Mouse (Mus musculus) hindbrain, embryonic 16.5 days (tissue): ENCODE results near the gene Hsf2. TPM values are rescaled to one million over a fixed set of nuclear protein-coding genes. Genes with fewer than 3 reads are reported as not detected.
A peak's percentile ranks its signal among the peaks of the same experiment; 100 is the strongest.
"Not testable (repeated sequence)": the region's sequence is repeated elsewhere in the genome, so short reads cannot be mapped to it uniquely, and the experiment has no call there.

Source experiments
- ATAC-seq: fragments of 200-750 bp; cut with Nextera tagmentation; 2 replicates; pipeline ENCODE4 v1.8.0; 2017; ENCODE audit warnings: moderate TSS enrichment, moderate library complexity
- H3K27ac ChIP-seq: fragments of 300-500 bp; sonication (generic); 2 replicates; pipeline ENCODE4 v1.5.1; 2014; ENCODE audit warnings: low read depth, mild to moderate bottlenecking, control low read depth, low read length, moderate library complexity
- H3K27me3 ChIP-seq: fragments of 300-500 bp; sonication (generic); replicated peaks from 2 replicates; pipeline ENCODE4 v1.6.1; 2014; ENCODE audit warnings: low read length; ENCODE audit not compliant: control insufficient read depth, insufficient read depth
- H3K36me3 ChIP-seq: fragments of 300-500 bp; sonication (generic); 2 replicates; pipeline ENCODE4 v1.6.1; 2014; ENCODE audit warnings: mild to moderate bottlenecking, low read length, moderate library complexity, mixed read lengths; ENCODE audit not compliant: control insufficient read depth, insufficient read depth
- H3K4me1 ChIP-seq: fragments of 300-500 bp; sonication (generic); 2 replicates; pipeline ENCODE4 v1.6.1; 2014; ENCODE audit warnings: low read depth, low read length; ENCODE audit not compliant: control insufficient read depth, insufficient read depth
- H3K4me2 ChIP-seq: fragments of 300-500 bp; sonication (generic); 2 replicates; pipeline ENCODE4 v1.6.1; 2014; ENCODE audit warnings: mild to moderate bottlenecking, low read length, control low read depth, moderate library complexity
- H3K4me3 ChIP-seq: fragments of 300-500 bp; sonication (generic); 2 replicates; pipeline ENCODE4 v1.5.1; 2014; ENCODE audit warnings: mild to moderate bottlenecking, low read length, control low read depth, moderate library complexity
- H3K9ac ChIP-seq: fragments of 300-500 bp; sonication (generic); 2 replicates; pipeline ENCODE4 v1.6.1; 2014; ENCODE audit warnings: low read depth, mild to moderate bottlenecking, control low read depth, low read length, moderate library complexity
- H3K9me3 ChIP-seq: fragments of 300-500 bp; sonication (generic); 2 replicates; pipeline ENCODE4 v1.6.1; 2014; ENCODE audit warnings: mild to moderate bottlenecking, low read length, moderate library complexity; ENCODE audit not compliant: control insufficient read depth
- WGBS: fragments of 180-500 bp; shearing (Covaris S2); extraction: QIAGEN DNeasy Blood & Tissue Kit; methylation state at CpG from one replicate; pipeline ENCODE4 v1.1.7; 2014; 5-methylcytosine and 5-hydroxymethylcytosine counted together
- polyA plus RNA-seq: library from polyadenylated mRNA; unstranded; fragments of >200 nt; fragmentation: Nextera tagmentation; extraction: Ambion mirVana; gene quantifications from 2 replicates; pipeline ENCODE4 v1.2.1, GENCODE M21; 2015

Hsf2 gene
- 35.6 and 43.2 TPM in 2 replicates for polyA plus RNA-seq

GRCm38 (mm10) chr10:57485908-57486541 lies at the start of gene Hsf2:
Gene Hsf2, plus strand, starts transcription at chr10:57486385.
- peak within 1 kb of the TSS; percentile 90 for H3K4me3 ChIP-seq

DNA sequence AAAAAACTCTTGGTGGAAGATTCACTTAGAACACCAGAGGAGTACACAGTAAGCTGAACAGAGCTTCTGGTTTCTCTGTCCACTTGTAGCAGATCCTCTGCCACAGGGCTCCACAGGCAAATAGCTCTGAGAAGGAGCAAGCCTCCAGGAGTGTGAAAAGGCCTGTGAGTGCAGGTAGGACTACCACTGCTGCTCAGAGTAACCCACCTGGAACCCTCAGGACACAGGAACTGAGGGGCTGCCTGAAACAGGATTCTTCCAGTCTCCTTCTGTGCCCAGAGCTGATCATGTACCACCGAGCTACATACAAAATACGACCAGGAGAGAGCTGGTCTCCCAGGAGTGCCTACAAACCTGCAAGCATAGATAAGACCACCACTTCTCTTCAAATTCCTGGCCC lies 48.3 kb upstream of the Hsf2 start:
- WGBS, result 90% methylated on average over 2 of the region's 2 CpGs

More at GRCm38 (mm10) chr10:57485908-57486541, at the start of gene Hsf2:
- Histone ChIP-seq H3K4me2 (peak within 1 kb of the TSS; percentile 64), H3K27ac (peak within 1 kb of the TSS; percentile 98), H3K9ac (peak within 1 kb of the TSS; percentile 97), H3K4me1 (peaks cover 9% of the 10 kb centered on the region), H3K36me3 (no peaks in the 10 kb centered on the region), H3K9me3 (no peaks in the 10 kb centered on the region), H3K27me3 (no peaks in the 10 kb centered on the region)
- WGBS, result 1% methylated on average over 29 of the region's 52 CpGs
- ATAC-seq, result peak; percentile 99

DNA sequence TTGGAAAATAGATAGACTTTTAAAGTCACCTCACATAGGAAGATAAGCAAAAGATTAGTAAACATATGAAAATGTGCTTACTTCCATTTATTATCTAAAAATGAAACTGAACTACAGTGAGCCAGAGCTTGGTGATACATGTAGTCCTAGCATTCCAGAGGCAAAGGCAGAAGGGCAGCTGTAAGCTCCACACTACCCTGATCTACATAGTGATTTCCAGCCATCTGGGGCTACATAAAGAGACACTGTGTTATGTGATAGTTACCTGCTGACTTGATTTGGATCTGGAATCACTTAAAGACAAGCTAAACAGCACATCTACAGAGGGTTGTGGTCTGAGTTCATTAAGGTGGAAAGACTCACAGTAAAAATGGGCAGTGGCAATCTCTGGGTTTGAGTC lies 45.1 kb upstream of the Hsf2 start:
- H3K27me3 ChIP-seq, result no peaks in the 10 kb centered on the region
- H3K36me3 ChIP-seq, result no peaks in the 10 kb centered on the region
- H3K4me2 ChIP-seq, result no peak overlapping the region
- H3K4me3 ChIP-seq, result no peak overlapping the region
- no peaks in the 10 kb centered on the region for H3K9me3 ChIP-seq
- H3K27ac ChIP-seq, result no peak overlapping the region
- H3K4me1 ChIP-seq, result no peaks in the 10 kb centered on the region
- ATAC-seq, result no peak
- H3K9ac ChIP-seq, result no peak overlapping the region

More for the DNA sequence above, 48.3 kb upstream of the Hsf2 start:
- no peak overlapping the region for H3K4me3 ChIP-seq
- ATAC-seq, result 0 out of 2 replicates have a peak, but pooled peaks have one; percentile 20
- H3K27ac ChIP-seq, result no peak overlapping the region
- no peaks in the 10 kb centered on the region for H3K27me3 ChIP-seq
- no peak overlapping the region for H3K4me2 ChIP-seq
- no peaks in the 10 kb centered on the region for H3K36me3 ChIP-seq
- H3K9ac ChIP-seq, result no peak overlapping the region
- no peaks in the 10 kb centered on the region for H3K9me3 ChIP-seq
- no peaks in the 10 kb centered on the region for H3K4me1 ChIP-seq

DNA sequence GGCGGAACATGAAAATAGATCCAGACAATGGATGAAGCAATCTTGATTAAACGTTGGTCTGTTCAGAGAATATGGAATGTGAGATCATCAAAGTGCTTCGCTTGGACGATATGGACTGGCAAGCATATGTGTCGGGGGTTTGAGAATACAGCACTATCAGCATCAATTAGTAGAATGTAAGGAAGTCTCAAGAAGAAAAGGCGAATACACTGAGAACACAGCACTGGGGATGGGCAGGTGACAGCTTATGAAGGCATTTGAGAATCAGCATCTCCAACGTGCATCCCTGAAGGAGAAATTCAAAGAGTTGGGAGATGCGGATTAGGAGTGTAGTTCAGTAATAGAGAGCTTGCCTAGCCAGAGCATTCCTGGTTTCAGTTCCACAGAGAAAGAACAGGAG lies 41.8 kb upstream of the Hsf2 start:
- 74% methylated on average over 8 of the region's 8 CpGs for WGBS
- no peaks in the 10 kb centered on the region for H3K27me3 ChIP-seq
- H3K36me3 ChIP-seq, result no peaks in the 10 kb centered on the region
- H3K9ac ChIP-seq, result no peak overlapping the region
- H3K27ac ChIP-seq, result no peak overlapping the region
- no peak for ATAC-seq
- H3K4me3 ChIP-seq, result no peak overlapping the region
- H3K4me2 ChIP-seq, result no peak overlapping the region
- H3K4me1 ChIP-seq, result no peaks in the 10 kb centered on the region
- H3K9me3 ChIP-seq, result no peaks in the 10 kb centered on the region

DNA sequence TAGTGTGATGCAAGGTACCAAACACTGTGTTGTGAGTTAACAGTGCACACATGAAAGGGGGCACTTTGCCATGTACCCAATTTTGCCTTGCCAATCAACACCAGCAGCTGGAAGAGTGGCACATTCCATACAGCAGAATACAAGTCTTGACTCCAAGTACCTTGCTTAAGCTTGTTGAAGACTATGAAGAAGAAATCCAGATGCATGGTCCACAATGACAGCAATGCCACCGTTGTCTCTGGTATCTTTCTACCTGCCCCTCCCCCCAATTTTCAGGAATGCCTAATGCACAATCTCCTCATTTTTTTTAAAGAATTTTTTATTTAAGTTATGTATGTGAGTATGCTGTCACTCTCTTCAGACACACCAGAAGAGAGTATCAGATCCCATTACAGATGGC lies 40.5 kb upstream of the Hsf2 start:
- Histone ChIP-seq H3K27me3 (no peaks in the 10 kb centered on the region), H3K9ac (no peak overlapping the region), H3K27ac (no peak overlapping the region), H3K4me1 (no peaks in the 10 kb centered on the region), H3K36me3 (no peaks in the 10 kb centered on the region), H3K4me3 (no peak overlapping the region), H3K4me2 (no peak overlapping the region), H3K9me3 (no peaks in the 10 kb centered on the region)
- ATAC-seq, result no peak
- WGBS, result 97% methylated on average over 1 of the region's 1 CpGs

DNA sequence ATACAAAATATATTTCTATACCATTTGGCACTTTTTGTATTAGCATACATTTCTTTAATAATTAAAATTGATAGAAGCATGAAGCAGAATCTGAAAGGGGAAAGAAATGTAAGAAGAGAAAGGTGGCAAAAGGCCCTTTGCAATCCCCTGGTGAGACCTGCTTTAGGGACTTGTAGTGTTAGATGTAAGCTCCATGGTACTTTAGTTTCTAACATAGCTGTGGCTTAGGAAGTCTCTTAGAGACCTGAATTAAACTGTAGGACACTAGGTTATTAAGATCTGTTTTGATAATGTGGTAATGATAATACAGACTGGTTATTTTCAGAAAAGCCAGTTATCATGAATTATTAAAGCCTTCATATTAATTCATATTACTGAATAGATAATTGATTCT lies 38.5 kb upstream of the Hsf2 start:
- Histone ChIP-seq H3K9me3 (no peaks in the 10 kb centered on the region), H3K9ac (no peak overlapping the region), H3K4me3 (no peak overlapping the region), H3K4me1 (no peaks in the 10 kb centered on the region), H3K27me3 (no peaks in the 10 kb centered on the region), H3K4me2 (no peak overlapping the region), H3K36me3 (no peaks in the 10 kb centered on the region), H3K27ac (no peak overlapping the region)
- ATAC-seq, result peak; percentile 62

DNA sequence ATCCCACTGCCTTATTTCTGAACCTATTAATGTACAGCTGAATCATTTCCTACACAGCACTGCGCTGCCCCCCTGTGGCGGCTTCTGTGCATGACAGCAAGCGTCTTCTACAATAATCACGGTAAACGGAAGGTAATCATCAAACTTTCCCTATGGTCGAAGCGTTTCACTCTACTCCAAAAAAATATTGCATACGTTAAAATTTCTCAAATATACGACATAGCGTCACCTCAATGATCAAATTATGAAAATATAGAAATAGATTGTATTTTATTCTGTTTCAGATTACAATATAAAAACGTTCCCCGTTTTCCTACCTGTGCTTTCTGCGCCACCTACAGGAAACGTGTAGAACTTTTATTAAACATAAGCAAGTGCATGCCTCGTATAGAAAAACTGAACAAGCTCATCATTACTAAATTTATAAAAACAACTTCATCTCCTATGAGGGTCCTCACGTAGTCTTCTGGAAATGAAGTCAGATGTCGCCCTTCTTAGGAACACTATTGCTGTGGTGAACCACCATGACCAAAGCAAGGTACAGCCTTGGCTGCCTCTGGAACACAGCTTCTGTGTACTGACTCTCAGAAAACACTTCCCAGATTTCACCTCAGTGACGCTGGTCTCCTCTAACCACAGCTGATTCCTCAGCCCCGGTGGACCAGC lies 38.0 kb upstream of the Hsf2 start:
- H3K36me3 ChIP-seq, result no peaks in the 10 kb centered on the region
- no peaks in the 10 kb centered on the region for H3K4me1 ChIP-seq
- peak overlapping the region; percentile 31 for H3K4me3 ChIP-seq
- H3K9me3 ChIP-seq, result no peaks in the 10 kb centered on the region
- H3K27ac ChIP-seq, result no peak overlapping the region
- H3K27me3 ChIP-seq, result no peaks in the 10 kb centered on the region
- peak overlapping the region; percentile 43 for H3K4me2 ChIP-seq
- 4% methylated on average over 19 of the region's 19 CpGs for WGBS
- no peak overlapping the region for H3K9ac ChIP-seq
- ATAC-seq, result peak; percentile 83

DNA sequence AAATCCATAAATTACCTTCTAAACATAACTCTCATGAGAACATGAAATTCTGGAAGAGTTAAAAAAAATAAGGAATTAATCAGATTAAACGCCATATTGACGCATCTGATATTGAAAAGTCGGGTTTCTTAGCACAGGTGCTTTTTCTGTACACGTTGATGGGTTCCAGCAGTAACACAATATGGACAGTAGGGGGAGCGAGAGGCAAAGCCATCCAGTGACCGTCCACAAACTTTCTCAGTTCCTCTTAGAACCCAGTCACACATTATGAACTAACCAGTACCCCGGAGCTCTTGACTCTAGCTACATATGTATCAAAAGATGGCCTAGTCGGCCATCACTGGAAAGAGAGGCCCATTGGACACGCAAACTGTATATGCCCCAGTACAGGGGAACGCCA lies 22.9 kb upstream of the Hsf2 start:
- H3K27ac ChIP-seq, H3K9me3 ChIP-seq, H3K4me2 ChIP-seq, H3K4me3 ChIP-seq, H3K4me1 ChIP-seq, H3K9ac ChIP-seq, H3K36me3 ChIP-seq, ATAC-seq, H3K27me3 ChIP-seq: not testable (repeated sequence)
- 28% methylated on average over 10 of the region's 10 CpGs for WGBS

DNA sequence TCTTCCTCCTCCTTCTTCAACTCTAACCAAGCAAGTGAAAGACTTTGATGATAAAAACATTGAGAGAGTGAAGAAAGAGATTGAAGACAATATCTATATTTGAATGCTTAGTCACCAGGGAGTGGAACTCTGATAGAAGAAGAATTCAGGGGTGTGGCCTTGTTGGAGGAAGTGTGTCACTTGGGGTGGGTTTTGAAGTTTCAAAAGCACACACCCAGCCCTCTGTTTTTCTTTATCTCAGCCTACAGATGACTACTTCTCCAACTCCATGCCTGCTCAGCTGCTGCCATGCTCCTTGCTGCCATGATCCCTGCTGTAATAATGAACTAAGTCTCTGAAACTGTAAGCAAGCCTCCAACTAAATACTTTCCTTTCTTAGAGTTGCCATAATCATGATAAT lies 20.4 kb upstream of the Hsf2 start:
- Histone ChIP-seq H3K27ac (no peak overlapping the region), H3K27me3 (no peaks in the 10 kb centered on the region), H3K4me1 (no peaks in the 10 kb centered on the region), H3K36me3 (no peaks in the 10 kb centered on the region), H3K9ac (no peak overlapping the region), H3K9me3 (no peaks in the 10 kb centered on the region), H3K4me3 (no peak overlapping the region), H3K4me2 (no peak overlapping the region)
- no peak for ATAC-seq
